Mouse (Mus musculus) cerebellum, adult 18-20 months (tissue): ENCODE results near the gene Filip1.

Source experiments
- DNase-seq, 2 experiments: peaks; one replicate each; pipeline ENCODE4 v3.0.0; 2021

The Filip1 gene

GRCm38 (mm10) chr9:79816013-79816412, 196.6 kb downstream of the Filip1 start:
- no peak for DNase-seq

GRCm38 (mm10) chr9:79814592-79814991, 198.1 kb downstream of the Filip1 start:
- no peak for DNase-seq

GRCm38 (mm10) chr9:79810969-79811902, 201.4 kb downstream of the Filip1 start:
- DNase-seq: no peak

- DNase-seq: no peak
Measured at GRCm38 (mm10) chr9:79810534-79810933, 202.1 kb downstream of the Filip1 start.

GRCm38 (mm10) chr9:79809411-79809810, 203.2 kb downstream of the Filip1 start:
- no peak for DNase-seq

GRCm38 (mm10) chr9:79807178-79807577, 205.5 kb downstream of the Filip1 start:
- no peak for DNase-seq

GRCm38 (mm10) chr9:79806317-79807075, 206.2 kb downstream of the Filip1 start:
- no peak for DNase-seq

GRCm38 (mm10) chr9:79805426-79805825, 207.2 kb downstream of the Filip1 start:
- no peak for DNase-seq

GRCm38 (mm10) chr9:79796461-79797135, 216.1 kb downstream of the Filip1 start:
- DNase-seq: no peak

GRCm38 (mm10) chr9:79795076-79795475, 217.6 kb downstream of the Filip1 start:
- DNase-seq: no peak

GRCm38 (mm10) chr9:79792841-79793835, 219.5 kb downstream of the Filip1 start, which contains the start of gene Tmem30a:
Tmem30a (minus strand) TSS chr9:79793507.
- DNase-seq: peak; percentile 95 to 96

GRCm38 (mm10) chr9:79785794-79786085, 226.9 kb downstream of the Filip1 start:
- no peak for DNase-seq

- DNase-seq: no peak
Measured at GRCm38 (mm10) chr9:79784934-79785793, 227.5 kb downstream of the Filip1 start.

GRCm38 (mm10) chr9:79784439-79784838, 228.2 kb downstream of the Filip1 start:
- no peak for DNase-seq

GRCm38 (mm10) chr9:79779354-79779753, 233.3 kb downstream of the Filip1 start:
- no peak for DNase-seq

- no peak for DNase-seq
Measured at GRCm38 (mm10) chr9:79766991-79767545, 245.6 kb downstream of the Filip1 start.

- DNase-seq: no peak
Measured at GRCm38 (mm10) chr9:79765329-79765728, 247.3 kb downstream of the Filip1 start.
